Mouse (Mus musculus) adrenal gland, adult 2 months (tissue): Measurements from ENCODE around the gene C2cd5. TPM values are rescaled to one million over a fixed set of nuclear protein-coding genes. Genes with fewer than 3 reads are reported as not detected.
A peak's percentile ranks its signal among the peaks of the same experiment; 100 is the strongest.

Experiments
- DNase-seq: peaks from one replicate; pipeline ENCODE4 v3.0.0; 2021
- polyA plus RNA-seq: library from polyadenylated mRNA; depleted of rRNA; stranded (reverse); fragments of >200 nt; gene quantifications from 2 replicates; pipeline ENCODE4 v1.2.3, GENCODE M21; 2012
- total RNA-seq, 2 experiments: library from RNA; stranded (reverse); gene quantifications; 2 replicates each; pipeline ENCODE4 v1.2.3; 2021

Gene C2cd5
- total and polyA plus RNA-seq, 3 experiments, result 5.3 to 19.8 (median 12.3) TPM

DNA sequence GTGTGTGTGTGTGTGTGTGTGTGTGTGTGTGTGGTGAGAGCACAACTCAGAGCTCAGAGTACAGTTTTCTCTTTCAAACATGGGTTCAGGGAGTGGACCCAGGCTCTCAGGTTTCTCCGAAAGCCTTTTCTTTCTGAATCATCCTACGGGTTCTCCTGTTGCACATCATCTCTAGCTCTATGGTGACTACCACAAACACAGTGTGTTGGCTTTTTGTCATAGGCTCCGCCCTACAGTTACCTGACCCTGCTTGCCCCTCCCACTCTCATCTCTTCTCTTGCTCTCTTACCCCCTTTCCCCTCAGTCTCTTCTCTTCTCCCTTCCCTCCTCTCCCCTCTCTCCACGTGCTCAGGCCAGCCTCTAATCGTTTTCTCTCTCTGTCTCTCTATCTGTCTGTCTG is 15.6 kb upstream of the C2cd5 start:
- DNase-seq, result no peak

DNA sequence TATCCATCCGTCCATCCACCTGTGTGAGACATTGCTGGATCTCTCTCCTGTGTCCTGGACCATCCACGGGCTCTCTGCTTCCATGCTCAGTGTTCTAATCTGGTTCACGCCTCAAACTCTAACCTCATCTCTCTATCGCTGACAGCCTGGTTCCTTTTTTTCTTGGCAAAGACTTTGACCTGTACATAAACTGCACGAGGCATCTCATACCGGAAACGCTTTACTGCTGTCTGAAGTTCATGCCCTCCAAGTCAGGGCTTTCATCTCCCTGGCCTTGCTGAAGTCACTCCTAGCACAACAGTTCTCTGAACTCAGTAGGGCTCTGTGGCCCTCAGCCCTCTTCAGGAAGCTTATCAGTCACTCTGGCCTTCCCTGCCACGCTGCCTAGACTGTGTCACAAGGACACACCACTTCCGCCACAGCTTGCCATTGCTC is 15.1 kb upstream of the C2cd5 start:
- peak; percentile 78 for DNase-seq

DNA sequence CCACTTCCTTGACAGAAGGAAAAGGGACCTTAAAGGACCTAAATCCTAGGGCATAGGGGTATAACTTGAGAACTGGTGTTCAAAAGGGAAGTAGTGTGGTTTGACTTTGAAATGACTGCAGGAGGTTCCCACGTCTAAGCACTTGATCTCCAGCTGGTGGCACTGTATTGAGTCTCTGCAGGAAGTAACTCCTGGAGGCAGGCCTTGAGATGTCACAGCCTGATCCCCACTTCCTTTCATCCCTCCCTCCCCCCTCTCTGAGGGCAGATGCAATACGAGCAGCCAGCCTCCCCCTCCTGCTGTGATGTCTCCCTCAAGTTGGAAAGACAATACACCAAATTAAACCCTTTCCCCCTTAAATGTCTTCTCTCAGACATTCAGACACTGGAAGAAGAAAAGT is 14.6 kb upstream of the C2cd5 start:
- DNase-seq, result peak; percentile 73

DNA sequence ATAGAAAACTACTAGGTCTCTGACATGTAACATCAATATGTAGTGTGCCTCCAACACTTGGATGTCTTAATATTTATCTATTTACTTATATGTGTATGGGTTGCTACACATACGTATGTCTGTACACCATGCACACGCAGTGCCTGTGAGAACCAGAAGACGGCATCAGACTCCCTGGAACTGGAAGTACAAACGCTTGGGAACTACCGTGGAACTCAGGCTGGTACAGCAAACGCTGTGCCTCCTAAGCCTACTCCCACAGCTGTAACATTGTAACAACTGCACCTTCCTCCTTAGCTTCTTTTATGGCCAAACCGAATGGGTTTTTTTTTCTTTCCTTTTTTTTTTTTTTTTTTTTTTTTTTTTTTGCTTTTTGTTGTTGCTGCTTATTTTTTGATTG is 10.4 kb upstream of the C2cd5 start:
- DNase-seq, result no peak

DNA sequence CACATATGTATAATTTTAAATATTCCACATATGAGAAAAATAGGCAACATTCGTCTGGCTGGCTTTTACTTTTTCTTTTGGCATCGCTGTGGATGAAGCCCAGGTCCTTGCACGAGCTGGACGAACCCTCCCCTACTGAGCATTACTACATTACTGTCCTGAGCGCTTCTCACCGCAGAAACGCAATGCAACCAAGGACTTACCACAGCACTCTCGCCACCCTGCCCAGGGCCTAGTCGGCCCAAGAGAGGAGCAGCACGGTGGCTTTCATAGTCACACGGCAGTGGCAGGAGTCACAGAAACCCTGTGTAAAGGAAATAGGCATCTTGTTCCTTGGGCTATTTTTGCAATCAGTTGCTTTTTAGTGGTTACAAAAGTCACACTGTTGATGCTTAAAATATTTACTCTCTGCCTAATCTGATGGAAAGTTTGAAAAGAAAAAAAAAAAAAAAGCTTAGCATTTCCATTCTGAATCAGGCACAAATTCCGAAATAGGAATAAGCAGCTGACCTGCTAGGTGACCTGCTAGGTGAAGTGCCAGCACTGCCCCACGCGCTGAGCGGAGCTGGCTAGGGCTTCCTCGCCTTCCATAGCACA is 9.8 kb upstream of the C2cd5 start:
- no peak for DNase-seq

DNA sequence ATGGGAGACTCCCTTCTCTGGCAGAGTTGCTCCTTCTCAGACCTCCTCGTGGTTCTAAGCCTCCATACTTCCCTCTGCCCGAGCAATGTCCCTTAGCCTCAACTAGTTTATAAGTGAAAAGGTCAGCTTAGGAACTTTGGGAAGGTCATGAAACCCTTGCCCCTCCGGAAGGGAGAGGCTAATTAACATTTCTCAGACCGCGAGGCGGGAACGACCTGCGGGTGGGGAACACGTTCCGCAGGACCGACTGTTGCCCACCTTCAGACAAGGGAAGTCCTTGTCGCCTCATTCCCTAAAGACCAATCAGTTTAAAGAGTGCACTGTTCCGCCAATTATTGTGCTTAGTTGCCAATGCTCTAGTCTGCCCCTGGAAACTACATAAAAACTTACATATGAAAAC is 8.1 kb upstream of the C2cd5 start:
- no peak for DNase-seq

DNA sequence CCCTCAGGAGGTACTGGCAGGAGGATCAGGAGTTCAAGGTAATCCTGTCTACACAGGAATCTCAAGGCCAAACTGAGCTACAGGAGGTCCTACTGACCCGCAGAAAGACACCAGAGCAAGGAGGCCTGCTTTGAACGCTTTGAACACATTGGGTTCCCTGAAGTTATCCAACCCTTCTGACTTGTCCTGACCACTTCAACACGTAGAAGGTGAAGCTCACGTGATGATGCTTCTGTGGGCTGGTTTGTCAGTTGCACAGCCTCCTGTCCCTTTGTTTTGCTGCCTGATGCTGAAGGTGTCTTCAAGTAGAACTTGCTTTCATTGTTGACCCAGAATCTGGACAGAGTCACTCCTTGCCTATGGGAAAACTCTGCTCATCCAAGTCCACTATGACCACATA is 7.7 kb upstream of the C2cd5 start:
- DNase-seq, result no peak

DNA sequence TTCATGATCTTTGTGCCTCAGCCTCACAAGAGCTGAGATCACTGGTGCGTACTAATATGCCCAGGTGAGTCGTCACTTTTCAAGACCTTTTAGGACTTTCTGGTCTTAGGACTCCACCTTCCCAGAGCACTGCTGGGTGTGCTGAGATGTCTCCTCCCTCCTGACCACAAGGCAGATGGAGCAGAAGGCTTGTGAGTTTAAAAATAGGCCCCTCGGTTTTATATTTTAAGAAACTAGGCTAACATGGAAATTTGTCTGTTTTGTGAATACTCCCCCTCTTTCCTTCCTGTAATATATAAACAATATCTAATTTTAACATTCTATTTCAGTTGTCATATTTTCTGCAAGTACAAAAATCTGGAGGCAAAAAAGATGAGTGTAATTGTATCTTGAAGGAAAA is 5.8 kb upstream of the C2cd5 start:
- no peak for DNase-seq

DNA sequence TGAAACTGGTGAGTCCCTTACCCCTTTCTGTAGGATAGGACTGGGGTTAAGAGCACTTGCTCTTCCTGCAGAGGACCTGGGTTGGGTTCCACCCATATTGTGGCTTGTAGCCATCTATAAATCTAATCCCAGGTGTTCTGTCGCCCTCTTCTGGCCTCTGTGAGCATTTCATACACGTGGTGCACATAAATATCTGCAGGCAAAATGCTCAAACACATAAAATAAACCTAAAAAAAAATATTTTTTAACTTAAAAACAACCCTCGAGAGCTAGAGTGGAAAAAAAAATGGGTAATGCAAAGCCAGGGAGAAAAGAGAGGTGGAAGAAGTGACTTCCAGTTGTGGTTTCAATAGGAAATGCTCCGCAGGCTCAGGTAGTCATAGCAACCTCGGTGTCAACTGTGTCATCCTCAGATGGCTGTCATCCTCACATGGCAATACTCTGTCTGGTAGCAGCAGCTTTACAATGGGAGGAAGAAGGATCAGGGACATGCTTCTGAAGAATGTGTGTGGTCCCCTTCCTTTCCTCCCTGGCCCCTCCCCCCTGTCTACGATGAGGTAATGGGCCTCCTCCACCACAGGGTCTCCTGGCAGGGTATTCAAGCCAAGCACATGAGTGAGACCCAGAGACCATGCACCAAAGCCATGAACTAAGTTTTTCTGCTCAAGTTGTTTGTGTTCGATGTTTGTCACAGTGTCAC is 4.2 kb upstream of the C2cd5 start:
- DNase-seq, result no peak

DNA sequence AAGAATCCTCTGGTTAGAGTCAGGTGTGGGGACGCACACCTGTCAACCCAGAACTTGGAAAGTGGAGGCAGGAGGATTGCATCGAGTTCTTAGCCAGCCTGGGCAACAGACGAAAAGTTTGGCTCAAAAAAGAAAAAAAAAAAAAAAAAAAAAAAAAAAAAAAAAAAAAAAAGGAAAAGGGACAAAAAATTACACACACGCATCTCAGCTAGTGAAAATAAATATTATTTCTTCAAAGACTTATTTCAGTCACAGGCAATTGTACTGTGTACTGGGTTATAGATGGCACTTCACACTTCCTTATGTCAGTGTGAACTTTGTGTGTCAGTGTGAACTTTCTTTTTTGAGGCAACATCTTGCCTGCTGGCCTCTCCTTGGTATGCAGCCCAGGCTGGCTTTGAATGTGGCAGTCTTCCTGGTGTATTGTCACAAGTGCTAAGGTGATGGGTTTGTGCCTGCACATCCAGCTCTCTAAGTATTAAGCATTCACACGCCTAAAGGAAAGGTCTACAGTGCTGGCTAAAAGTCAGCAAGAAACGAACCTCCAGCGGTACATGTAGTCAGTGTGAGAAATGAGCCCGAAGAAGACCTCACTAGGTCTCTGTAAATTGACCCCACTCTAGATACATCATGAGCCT is 656 bp upstream of the C2cd5 start:
- DNase-seq, result no peak

DNA sequence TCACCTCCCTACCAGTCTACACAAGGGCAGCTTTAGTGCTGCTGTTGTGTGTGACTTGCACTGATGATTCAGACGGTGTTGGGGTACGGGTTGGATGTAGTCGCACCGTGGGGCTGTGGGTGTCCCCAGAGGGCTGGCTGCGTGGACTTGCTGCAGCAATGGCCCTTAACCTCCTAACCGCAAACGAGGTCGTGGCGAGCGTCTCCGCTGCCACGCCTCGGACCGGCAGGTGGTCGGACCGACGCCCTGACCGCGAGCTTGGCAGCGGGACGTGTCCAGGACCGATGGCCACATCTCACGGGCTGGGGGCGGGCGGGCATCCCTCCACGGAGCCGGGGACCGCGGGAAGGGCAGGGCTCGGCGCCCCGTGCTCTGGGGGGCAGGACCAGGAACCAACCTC is 660 bp downstream of the C2cd5 start:
- DNase-seq, result no peak

DNA sequence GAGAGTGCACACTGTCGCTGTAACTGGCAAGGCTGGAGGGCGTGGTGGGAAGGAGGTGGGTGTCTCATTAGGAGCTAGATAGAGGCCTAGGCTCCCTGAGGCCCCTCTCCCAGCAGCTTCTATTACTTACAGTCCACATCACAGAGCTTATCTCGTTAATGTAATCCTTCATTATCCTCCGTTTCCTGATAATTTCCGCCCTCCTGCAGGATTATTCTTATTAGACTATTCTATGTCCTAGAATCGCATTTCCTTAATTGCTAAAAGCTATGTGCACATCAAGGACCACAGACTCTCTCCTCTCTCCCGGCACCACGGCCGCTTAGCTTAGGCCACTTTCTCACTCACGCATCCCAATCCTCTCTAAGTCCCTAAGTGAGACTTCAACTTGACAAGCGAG is 4.8 kb downstream of the C2cd5 start:
- no peak for DNase-seq

DNA sequence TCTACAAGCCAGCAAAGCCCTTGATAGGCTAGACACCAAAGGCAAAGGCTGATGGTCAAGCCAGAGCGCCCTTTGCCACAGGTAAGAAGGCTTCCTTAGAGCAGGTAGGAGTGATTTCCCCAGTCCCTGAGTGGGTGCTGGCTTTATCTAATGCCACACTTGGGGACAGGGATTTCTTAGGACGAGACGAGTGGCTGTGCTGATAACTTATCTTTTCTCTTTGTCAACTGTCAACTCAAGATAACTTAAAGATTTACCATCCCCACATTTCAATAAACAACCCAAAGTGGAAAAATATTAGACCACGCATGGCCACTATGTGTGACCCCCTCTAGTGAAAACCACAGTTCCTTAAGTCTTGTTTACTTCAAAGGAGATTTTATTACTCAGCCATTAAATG is 7.1 kb downstream of the C2cd5 start:
- DNase-seq, result no peak

DNA sequence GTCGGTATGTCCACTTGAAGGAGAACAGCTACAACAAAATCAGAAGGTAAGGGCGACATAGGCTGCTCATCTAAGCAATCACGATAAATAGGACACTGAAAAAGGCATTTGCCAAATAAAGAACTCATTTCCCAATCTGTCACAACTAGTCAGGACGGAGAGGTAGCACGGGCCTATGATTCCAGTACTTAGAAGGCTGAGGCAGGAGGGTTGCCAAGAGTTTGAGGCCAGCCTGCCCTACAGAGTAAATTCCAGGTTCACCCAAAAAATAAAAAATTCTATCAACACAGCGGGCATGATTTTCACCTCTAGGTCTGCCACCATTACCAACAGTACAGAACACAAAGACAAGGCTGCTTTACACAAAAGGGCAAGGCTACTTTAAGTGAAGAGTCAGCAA is 8.9 kb downstream of the C2cd5 start:
- DNase-seq, result no peak

DNA sequence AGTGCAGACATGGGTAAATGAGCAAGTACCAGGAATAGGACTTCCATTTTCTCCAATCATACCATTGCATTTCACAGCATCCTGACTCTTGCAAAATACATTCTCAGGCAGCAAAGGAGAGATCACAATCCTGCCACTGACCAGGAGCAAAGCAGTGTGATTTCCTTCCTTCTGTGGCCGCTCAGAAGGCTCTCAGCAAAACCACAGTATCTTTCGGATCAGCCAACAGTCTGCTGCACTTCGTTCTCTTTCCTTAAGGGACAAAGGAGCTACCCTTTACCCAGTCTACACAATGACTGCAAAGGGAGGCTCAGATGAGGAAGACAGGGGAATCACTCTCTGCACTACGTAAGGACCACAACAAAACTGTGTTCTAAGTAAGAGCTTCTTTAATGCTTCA is 12.6 kb downstream of the C2cd5 start:
- DNase-seq, result no peak

DNA sequence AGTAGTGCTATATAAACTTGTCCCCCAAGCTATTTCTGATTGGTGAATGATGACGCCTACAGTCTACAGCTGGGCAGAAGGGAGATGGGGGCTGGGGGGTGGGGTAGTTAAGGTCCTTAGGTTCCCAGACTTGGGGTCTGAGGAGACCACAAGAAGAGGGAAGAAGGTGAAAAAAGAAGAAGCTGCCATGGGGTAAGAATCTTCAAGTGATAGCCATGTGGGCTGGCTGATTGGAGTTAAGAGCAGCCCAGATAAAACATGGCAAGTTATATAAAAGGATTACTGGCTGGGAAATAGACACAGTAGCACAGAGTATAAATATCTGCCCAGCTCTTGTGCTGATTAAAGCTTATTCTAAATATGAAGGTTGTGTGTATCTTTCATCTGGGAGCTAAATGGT is 14.0 kb downstream of the C2cd5 start:
- no peak for DNase-seq

DNA sequence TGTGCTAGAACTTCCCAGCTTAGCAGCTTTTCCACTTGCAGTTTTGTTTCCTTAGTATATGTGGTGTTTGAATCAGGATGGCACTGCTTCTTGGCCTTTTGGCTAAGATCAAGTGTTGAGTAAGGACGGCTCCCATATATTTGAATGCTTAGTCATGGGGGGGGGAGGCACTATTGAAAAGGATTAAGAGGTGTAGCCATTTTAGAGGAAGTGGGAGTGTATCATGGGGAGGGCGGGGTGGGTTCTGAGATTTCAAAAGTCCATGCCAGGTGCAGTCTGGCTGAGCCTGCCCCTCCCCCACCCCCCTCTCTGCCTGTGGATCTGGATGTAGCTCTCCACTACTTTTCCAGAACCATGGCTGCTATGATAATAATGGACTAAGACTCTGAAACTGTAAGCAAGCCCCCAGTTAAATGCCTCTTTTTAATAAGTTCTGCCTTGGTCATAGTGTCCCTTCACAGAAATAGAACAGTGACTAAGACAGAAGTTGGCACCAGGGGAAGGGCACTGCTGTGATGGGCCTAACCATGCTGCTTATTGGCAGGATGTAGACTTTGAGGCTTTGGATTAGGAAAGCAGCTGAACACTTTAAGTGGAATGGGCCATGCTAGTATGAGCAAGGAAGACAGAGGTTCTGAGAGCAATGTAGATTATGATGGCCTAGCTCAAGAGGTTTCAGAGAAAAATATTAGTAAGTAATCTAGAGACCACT is 15.5 kb downstream of the C2cd5 start:
- peak; percentile 15 for DNase-seq

DNA sequence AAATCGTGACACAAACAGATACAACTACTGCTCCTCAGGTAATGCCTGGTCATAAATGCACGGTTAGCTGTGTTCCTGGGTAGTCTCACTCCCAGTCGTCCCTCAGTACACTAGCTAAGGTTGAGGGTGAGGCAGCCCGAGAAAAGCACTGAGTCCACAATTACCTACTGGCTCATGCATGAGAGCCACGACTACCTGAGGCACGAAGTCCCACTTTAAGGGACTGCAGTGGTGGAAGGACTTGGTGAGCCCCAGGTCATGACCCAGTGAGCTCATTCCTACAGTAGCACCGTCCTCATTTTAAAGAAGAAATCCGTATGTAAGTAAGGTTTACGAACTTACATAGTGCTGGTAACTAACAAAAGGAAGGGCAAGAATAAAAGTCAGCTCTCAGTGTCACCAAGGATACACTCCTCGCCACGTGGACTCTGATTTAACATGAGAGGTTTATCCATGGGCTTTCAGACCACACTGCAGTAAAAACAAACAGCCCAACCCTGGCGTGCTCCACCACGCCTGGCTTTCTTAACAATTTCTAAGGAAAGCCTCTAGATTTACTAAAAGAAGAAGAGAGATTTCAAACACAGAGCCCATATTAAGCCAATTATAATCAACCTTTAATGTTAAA is 18.3 kb downstream of the C2cd5 start:
- DNase-seq, result no peak

DNA sequence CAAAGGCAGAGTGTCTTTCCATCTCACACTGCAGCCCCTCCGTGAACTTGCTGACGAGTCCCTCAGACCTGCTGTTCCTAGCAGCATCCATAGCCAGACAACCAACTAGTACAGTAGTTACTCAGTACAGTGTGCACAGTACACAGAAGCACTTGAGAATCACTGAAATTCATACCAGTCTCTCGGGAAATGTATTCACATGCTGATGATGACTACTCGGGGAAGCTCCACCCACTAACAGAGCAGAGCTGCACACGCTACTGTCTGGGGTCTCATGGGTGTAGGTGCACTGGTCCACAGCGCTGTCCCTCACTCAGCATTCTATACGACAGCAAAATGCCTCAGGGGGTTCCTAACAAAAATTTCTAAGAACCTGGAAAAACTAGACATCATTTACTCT is 19.2 kb downstream of the C2cd5 start:
- no peak for DNase-seq

DNA sequence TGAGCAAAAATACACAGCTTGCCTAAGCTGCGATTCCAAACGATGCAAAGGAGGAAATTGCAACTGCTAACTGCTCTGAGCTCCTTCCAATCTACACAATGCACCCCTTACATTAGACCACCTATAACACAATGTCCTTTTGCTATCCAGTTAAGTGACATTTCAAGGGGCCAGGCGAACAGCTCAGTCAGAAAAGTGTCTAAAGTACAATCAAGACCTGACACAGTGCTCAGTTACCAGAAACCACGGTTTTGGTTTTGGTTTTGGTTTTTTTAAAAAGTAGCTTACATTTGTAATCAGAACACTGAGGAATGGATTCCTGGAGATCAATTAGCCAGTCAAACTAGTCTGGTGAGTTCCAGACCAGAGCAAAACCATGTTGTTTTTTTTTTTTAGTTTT is 20.8 kb downstream of the C2cd5 start:
- DNase-seq, result no peak

DNA sequence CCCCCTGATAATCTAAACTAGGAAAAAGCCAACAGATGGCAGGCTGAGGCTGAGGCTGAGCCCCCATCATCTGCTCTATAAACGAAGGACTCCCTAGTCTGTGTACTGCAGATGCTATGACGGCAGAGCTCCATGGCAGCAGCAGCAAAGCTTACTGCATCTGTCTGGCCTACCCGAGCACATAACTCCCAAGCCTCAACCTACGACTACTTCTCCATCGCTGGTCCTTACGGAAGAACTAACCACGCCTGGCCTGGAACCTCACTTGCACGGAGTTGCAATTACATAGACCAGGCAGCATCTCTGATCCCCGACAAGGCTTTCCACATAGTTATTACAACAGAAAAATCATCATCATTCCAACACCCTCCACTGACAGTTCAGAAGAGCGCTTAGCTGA is 23.5 kb downstream of the C2cd5 start:
- DNase-seq, result no peak

DNA sequence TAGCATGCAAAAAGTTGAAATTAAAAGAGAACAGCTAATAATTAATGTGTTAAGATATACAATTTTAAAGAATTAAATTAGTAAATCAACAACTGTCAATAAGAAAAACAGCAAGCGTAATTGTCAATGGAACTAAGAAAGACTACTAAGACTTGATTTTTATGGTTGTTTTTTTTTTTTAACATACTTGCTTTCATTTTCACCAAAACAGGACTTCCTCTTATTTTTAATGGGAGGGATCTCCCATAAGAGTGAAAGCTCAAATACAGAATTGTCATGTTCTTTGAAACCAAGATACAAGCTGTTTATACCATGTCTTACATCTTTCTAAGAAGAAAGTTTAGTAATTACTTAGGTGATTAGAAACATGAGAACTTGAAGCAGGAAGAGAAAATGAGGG is 26.0 kb downstream of the C2cd5 start:
- DNase-seq, result no peak

DNA sequence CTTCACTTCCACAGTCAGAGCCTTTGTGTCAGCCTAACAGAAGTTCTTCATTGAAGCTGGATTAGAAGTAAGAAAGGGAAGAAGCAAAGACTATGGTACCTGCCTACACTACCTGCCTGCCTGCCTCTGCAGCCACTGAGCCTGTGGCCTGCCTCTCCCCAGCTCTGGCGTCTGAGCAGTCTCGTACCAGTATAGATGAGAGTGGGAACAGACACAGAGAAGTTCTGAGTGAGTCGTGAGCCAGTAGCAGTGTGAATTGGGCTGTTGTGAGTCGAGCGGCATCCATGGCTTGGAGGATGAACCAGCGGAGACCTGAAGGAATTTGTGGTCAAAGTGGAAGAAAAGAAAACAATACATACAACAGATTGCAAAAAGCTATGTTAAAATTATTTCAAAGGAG is 26.5 kb downstream of the C2cd5 start:
- DNase-seq, result no peak
